Mouse (Mus musculus) 3134 (cell line): ENCODE data around the gene Cabin1.
A peak's percentile ranks its signal among the peaks of the same experiment; 100 is the strongest.
"Not testable (repeated sequence)": the region's sequence is repeated elsewhere in the genome, so short reads cannot be mapped to it uniquely, and the experiment has no call there.

Source experiments
- DNase-seq: peaks from one replicate; pipeline ENCODE4 v3.0.0-alpha.2; 2011; ENCODE audit warnings: low spot score; ENCODE audit not compliant: insufficient read length; ENCODE audit errors: extremely low read depth

Cabin1 gene

DNA sequence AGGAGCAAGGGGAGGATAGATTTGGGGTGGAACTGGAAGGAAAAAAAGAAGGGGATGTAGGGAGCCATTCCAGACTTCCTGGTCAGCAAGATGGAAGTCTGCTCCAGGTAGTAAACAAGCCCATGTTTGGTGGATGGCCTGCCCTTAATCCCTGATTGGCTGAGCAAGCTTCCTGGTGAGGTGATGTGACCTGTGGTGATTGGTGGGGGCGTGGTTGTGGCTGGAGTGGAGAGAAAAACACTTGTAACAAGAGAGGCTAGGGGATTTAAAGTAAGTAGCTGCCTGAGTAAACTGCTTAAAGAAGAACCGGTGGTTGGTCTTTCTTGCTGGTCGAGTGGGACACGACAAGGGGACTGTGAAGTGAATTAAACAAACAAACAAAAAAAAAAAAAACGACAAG, 3.6 kb upstream of the Cabin1 start:
- DNase-seq = not testable (repeated sequence)

GRCm38 (mm10) chr10:75766856-75767255, 2.7 kb upstream of the Cabin1 start:
- DNase-seq = no peak

- peak; percentile 53 for DNase-seq
Measured at GRCm38 (mm10) chr10:75764519-75765473, 655 bp upstream of the Cabin1 start.

DNA sequence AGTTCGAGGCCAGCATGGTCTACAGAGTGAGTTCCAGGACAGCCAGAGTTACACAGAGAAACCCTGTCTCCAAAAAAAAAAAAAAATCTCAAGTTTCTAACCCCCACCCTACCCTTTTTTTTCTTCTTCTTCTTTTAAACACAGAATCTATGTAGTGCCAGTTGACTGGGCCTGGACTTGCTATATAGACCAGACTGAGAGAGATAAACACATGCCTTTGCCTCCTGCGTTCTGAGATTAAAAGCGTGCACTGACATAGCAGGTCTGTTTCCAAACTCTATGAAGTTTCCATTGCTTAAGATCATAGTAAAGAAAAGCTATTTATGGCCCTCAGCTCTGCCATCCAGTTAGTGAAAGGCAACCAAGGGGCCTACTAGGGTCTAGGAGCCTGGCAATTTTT, 1.7 kb downstream of the Cabin1 start:
- no peak for DNase-seq

DNA sequence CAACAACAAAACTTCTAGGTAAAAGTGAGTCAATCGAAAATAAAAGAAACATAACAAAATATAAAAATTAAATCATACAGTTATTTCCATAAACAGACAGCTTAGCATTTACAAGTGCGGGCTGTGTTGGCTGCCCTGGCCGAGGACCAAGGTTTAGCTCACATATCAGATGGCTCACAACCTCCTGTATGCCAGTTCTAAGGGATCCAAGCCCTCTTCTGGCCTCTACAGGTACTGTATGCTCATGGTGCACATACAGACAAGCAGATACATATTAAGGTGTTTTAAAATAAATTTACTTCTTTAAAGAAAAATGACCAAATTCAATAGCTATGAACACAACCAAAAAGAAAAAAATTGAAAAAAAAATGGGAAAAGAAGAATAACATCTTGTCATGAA, 3.8 kb downstream of the Cabin1 start:
- no peak for DNase-seq

DNA sequence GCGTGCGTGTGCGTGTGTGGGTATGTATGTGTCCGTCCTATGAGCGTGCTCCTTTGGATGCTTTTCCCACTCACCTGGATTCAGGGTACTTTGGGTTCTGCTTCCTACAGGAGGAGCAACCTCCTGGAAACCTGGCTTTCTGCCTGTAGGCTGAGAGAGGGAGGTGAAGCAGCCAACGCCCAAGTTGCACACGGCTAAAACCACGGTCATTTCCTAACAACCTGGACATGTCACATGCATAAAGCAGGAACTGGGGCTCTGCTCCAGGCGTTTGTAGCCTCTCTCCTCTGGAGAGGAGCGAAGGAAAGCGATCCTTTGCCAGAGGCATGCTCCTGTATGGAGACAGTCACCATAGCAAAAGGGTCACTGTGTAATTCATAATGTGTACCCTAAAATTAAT, 7.4 kb downstream of the Cabin1 start:
- DNase-seq = no peak

- no peak for DNase-seq
Measured at GRCm38 (mm10) chr10:75744017-75744416, 20.1 kb downstream of the Cabin1 start.

DNA sequence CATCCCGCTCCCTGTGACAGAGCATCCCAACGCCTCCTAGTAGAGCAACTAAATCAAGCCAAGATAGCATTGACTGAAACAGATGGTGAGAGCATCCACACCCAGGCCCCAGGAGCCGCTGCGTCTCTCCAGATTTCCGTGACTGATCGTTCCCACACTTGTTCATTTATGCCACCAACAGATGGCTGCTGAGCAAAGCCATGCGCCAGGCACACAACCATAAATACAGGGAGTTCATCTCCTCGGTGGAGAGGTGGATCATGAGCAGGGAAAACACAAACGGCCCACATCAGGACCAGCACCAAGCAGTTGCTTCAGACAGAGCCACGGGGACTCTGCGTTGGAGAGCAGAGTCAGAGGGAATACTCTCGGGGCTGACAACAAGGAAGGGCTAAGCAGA, 20.8 kb downstream of the Cabin1 start:
- no peak for DNase-seq

DNA sequence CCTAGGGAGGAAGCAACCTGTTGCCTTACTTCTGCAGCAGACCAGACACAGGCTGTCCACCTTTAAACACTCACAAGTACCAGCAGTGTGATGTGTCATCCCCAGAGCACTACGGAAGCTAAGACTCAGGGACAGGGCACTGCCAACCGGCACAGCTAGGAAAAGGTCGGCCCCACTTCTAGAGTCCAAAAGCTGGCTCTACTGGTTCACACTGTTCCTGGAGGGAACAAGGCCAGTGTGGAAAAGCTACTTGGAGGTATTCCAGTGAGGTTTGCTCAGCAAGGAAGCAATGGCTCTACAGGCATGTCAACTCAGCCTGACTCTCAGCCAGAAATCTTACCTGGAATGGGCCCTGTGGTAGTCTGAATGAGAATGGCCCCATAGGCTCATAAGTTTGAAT, 23.3 kb downstream of the Cabin1 start:
- no peak for DNase-seq

DNA sequence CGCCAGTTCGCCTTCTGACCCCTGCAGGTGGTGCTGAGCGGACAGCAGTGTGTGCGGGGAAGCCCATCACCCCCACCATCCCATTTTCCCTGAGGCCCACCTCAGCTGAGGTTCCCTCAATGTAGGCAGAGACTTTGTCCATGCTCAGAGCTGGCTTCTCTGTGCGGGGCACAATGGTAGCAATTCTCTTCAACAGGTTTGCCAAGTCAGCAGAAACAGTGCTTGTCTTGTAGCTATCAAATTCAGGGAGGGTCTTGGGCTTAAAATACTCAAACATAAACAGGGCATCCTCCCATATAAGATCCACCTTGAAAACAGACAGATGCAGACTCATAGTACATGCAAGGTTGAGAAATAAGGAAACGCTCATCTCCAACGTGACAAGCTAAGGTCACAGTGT, 38.7 kb downstream of the Cabin1 start:
- DNase-seq = no peak

DNA sequence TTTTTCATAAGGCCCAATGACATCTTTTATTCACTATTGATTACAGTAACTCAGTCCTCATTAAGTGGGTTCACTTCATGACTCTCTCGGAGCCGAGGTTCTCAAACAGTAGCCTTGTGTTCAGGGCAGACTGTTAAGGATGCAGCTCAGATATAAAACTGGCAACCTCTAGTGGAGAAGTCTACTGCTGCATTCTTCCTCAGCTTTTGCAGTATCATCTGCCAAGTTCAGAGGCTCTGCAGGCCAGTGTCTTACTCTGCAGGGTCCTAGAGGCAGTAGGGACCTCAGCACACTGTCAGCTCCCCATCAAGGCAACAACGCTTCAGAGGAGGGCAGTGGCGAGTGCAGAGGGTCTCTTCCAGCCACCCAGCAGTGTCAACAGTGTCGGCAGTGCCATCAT, 43.9 kb downstream of the Cabin1 start:
- DNase-seq = no peak

DNA sequence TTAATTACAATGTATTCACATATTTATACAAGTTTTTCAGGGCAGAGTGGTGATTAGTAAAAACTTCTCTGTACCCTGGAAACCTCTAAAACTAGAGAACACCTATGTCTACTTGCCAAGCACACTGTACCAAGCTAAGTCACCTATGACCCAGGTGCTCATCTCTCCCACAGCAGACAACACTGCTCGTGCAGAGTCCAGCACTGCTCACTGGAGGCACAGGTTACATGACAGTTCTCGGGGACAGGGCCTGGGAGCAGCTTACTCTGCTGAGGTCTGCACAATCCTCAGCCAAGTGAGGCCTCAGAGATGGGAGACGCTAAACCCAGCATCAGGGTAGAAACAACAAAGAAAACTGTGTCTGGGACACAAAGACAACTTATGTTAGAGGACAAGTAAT, 49.3 kb downstream of the Cabin1 start:
- no peak for DNase-seq

DNA sequence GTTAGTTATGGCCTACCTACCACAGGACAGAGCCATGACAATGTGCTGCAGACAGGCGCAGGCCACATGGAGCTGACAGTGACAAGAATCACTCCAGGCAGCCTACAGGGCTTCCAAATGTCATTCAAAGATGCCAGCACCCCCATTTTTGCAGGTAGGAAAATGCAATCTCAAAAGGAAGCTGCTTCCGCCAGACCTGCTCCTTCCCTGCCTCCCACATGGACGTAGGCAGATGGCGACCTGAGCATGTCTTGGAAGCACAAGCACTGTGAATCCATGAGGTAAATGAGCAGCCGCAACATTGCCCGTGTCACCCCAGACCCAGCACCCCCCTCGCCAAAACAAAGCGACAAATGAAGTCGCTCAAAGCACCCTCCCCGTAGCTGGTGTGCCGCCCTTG, 51.1 kb downstream of the Cabin1 start:
- no peak for DNase-seq

- no peak for DNase-seq
Measured at GRCm38 (mm10) chr10:75710210-75710609, 53.9 kb downstream of the Cabin1 start.

GRCm38 (mm10) chr10:75709261-75709660, 54.9 kb downstream of the Cabin1 start:
- DNase-seq = no peak

- no peak for DNase-seq
Measured at GRCm38 (mm10) chr10:75708633-75708992, 55.5 kb downstream of the Cabin1 start.

DNA sequence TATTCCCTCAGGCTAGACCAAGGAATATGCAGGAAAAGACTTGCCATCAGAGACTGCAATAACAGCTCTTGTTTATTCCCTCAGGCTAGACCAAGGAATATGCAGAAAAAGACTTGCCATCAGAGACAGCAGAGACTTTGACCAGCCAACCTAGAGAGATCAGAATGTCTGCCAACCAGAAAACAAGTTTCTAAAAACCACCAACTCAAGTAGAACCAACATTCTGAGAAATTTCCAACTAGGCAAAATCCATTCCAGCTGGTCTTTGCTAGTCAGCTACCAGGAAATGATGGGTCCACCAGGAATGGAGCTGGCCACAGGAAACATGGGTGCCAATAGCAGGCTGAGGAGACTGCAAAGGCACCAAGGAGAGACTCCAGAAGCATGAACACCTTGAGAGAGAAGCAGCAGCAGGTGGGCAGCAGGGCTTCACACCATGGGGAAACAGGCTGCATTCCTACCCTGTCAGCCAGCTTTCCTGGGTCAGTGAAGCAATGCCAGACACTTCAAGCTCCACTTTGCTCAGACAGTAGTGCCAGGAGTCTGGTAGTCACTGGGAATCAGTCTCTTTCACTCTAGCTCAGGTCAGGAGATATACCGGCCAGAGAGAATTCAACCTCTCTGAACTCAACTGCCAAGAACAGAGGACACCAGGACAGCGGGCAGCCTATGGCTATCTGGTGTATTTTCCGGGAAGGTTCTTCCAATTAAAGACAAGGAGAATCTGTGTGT, 56.1 kb downstream of the Cabin1 start:
- DNase-seq = no peak

DNA sequence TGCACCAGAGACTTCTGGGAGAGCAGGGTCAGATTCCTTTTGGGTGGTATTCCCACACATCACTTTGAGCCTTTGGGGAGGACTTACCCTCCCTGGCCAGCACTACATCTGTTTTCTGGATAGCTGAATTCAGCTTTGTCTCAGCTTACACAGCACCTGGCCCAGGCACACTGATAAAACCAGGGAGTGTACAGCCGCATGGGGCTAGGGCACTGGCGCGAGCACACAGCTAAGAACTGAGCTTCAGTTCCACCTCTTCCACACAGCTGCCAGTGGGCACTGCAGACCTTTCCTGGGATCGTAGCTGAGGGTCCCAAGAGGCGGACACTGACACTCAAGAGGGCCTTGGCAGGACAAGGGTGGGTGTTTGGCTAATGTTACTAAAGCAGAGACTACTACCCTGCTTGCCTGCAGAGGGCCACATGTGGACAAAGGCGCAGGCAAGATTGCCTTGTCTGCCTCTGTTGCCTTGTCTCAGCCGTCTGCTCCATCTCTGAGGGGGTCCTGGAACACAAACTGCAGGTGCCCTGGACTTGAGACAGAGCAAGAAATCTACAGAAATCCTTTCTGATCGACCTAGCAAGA, 57.4 kb downstream of the Cabin1 start:
- no peak for DNase-seq

- no peak for DNase-seq
Measured at GRCm38 (mm10) chr10:75705681-75706400, 58.3 kb downstream of the Cabin1 start.

DNA sequence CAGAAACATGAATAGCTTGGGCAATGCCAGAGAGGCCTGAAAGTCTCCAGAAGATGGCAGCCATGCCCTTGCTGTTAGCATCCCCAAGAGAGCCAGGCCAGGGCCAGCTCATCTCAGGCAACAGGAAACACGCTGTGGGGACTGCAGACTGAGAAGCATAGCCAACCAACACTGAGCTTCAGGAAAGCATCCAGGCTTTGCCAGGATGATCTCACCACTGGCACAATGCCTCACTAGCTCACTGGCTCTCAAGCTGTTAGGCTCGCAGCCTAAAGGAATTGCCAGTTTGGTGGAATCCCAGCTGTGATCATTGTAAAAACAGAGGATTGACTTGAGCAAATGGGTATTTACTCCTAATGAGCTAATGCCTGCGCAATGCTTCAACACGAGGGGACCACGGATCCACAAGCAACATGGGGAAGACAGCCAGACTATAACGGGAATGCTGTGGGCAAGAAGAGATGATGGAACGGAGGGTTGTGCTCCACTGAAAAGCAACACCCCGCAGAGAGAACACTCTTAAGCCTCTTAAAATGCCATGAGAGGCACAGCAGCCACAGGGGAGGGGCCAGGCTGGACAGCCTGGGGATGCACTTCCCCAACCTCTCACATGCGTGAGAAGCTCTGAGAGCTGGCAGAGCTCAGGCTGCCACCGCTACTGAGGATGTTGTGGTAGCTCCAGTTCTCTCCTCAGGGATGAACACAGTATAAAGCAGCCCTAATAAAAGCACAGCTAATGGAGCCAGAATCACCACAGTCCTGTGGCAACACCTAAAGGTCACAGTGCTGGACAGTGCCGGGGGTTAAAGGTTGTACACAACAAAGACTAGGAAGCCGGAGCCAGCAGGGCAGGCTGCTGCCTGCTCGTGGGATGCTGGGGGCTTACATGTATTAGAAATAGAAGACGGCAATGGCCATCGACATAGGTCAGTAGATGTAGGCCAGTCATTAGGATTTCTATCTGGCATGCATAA, 59.6 kb downstream of the Cabin1 start:
- DNase-seq = peak; percentile 77
